Mouse (Mus musculus) embryonic facial prominence, embryonic 15.5 days (tissue): ENCODE data around the gene Iqsec1. TPM values are rescaled to one million over a fixed set of nuclear protein-coding genes. Genes with fewer than 3 reads are reported as not detected.

Experiments
- ATAC-seq: fragments of 200-750 bp; cut with Nextera tagmentation; 2 replicates; pipeline ENCODE4 v1.8.0; 2017; ENCODE audit warnings: low read depth, moderate TSS enrichment; ENCODE audit not compliant: insufficient number of reproducible peaks, low FRiP score, low TSS enrichment
- H3K27ac ChIP-seq: fragments of 300-500 bp; sonication (generic); replicated peaks from 2 replicates; pipeline ENCODE4 v1.5.1; 2015; ENCODE audit warnings: mild to moderate bottlenecking, inconsistent platforms
- H3K27me3 ChIP-seq: fragments of 300-500 bp; sonication (generic); 2 replicates; pipeline ENCODE4 v1.6.1; 2015; ENCODE audit warnings: inconsistent platforms
- H3K36me3 ChIP-seq: fragments of 300-500 bp; sonication (generic); 2 replicates; pipeline ENCODE4 v1.6.1; 2015; ENCODE audit warnings: mild to moderate bottlenecking, inconsistent platforms
- H3K4me1 ChIP-seq: fragments of 300-500 bp; sonication (generic); 2 replicates; pipeline ENCODE4 v1.6.1; 2015; ENCODE audit warnings: inconsistent platforms
- H3K4me2 ChIP-seq: fragments of 300-500 bp; sonication (generic); replicated peaks from 2 replicates; pipeline ENCODE4 v1.6.1; 2015; ENCODE audit warnings: mild to moderate bottlenecking, inconsistent platforms
- H3K4me3 ChIP-seq: fragments of 300-500 bp; sonication (generic); replicated peaks from 2 replicates; pipeline ENCODE4 v1.5.1; 2015; ENCODE audit warnings: mild to moderate bottlenecking, inconsistent platforms
- H3K9ac ChIP-seq: fragments of 300-500 bp; sonication (generic); 2 replicates; pipeline ENCODE4 v1.6.1; 2015; ENCODE audit warnings: inconsistent platforms
- H3K9me3 ChIP-seq: fragments of 300-500 bp; sonication (generic); replicated peaks from 2 replicates; pipeline ENCODE4 v1.6.1; 2016; ENCODE audit warnings: inconsistent platforms
- WGBS: fragments of 180-500 bp; shearing (Covaris S2); methylation state at CpG from one replicate; pipeline ENCODE4 v1.1.7; 2015; 5-methylcytosine and 5-hydroxymethylcytosine counted together
- polyA plus RNA-seq: library from polyadenylated mRNA; unstranded; fragments of >200 nt; fragmentation: Nextera tagmentation; extraction: Ambion mirVana; gene quantifications from 2 replicates; pipeline ENCODE4 v1.2.1, GENCODE M21; 2015

Gene Iqsec1
- polyA plus RNA-seq, 1 experiment from 2014 or later, result 11.4 TPM

GRCm38 (mm10) chr6:90702197-90702596 is 286.3 kb downstream of the Iqsec1 start:
- ATAC-seq, result no peak
- H3K4me1 ChIP-seq, result peaks cover 86% of the 10 kb centered on the region
- no peak overlapping the region for H3K9ac ChIP-seq
- no peaks in the 10 kb centered on the region for H3K9me3 ChIP-seq
- H3K4me2 ChIP-seq, result no peak overlapping the region
- no peak overlapping the region for H3K4me3 ChIP-seq
- no peaks in the 10 kb centered on the region for H3K36me3 ChIP-seq
- no peaks in the 10 kb centered on the region for H3K27me3 ChIP-seq
- 0 out of 2 replicates have a peak overlapping the region, but pooled peaks have one; percentile 2 for H3K27ac ChIP-seq

DNA sequence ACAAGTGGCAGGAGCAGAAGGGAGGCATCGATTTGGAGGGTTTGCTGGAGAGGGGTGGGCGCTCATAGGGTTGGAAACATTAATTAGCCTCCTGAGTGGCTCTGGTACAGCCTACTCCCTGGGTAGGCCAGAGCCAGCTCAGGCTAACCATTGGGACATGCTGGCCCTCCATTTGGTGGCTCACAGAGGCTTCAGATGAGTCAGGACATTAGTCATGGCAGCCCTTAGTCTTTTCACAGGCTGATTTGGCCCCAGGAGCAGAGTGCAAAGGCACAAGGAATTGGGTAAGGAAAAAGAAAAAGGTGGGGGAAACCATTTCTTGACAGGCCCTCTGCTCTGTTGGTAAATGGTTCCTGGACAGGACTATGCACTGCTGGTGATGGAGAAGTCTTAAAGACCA is 287.1 kb downstream of the Iqsec1 start:
- H3K9me3 ChIP-seq, result no peaks in the 10 kb centered on the region
- no peaks in the 10 kb centered on the region for H3K36me3 ChIP-seq
- H3K9ac ChIP-seq, result no peak overlapping the region
- H3K27me3 ChIP-seq, result no peaks in the 10 kb centered on the region
- H3K27ac ChIP-seq, result no peak overlapping the region
- H3K4me2 ChIP-seq, result no peak overlapping the region
- WGBS, result 85% methylated on average over 2 of the region's 2 CpGs
- H3K4me1 ChIP-seq, result peaks cover 79% of the 10 kb centered on the region
- no peak for ATAC-seq
- H3K4me3 ChIP-seq, result no peak overlapping the region

- H3K4me1 ChIP-seq, result peaks cover 79% of the 10 kb centered on the region
- peak overlapping the region; percentile 18; the same call in 1 of the 2 replicates for H3K27ac ChIP-seq
- H3K27me3 ChIP-seq, result no peaks in the 10 kb centered on the region
- 87% methylated on average over 2 of the region's 2 CpGs for WGBS
- no peaks in the 10 kb centered on the region for H3K36me3 ChIP-seq
- H3K9ac ChIP-seq, result no peak overlapping the region
- no peak overlapping the region for H3K4me2 ChIP-seq
- no peaks in the 10 kb centered on the region for H3K9me3 ChIP-seq
- H3K4me3 ChIP-seq, result no peak overlapping the region
- no peak for ATAC-seq
Observed at GRCm38 (mm10) chr6:90700737-90701136, 287.7 kb downstream of the Iqsec1 start.

DNA sequence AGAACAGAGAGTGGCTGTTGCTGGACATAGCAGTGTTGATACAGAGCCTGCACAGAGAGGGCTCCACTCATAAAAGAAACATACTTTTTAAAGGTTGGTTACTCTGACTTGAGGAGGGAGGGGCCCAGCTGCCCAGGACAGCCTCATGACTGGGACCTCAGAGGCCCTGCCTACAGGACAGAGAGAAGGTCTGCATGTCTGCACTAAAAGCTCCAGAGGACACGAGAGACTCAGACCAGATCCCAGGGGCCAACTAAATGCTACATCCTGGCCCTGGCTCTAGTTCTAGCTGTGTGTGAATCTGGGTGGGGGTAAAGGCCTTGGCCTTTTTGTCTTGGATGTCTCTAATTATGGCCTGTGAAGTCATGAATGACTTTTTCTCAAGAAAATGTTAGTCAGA is 288.4 kb downstream of the Iqsec1 start:
- Histone ChIP-seq H3K9ac (no peak overlapping the region), H3K9me3 (no peaks in the 10 kb centered on the region), H3K36me3 (no peaks in the 10 kb centered on the region), H3K4me2 (no peak overlapping the region), H3K27ac (peak overlapping the region; percentile 18), H3K4me1 (peaks cover 77% of the 10 kb centered on the region), H3K27me3 (no peaks in the 10 kb centered on the region), H3K4me3 (no peak overlapping the region)
- 71% methylated on average over 1 of the region's 1 CpGs for WGBS
- no peak for ATAC-seq

DNA sequence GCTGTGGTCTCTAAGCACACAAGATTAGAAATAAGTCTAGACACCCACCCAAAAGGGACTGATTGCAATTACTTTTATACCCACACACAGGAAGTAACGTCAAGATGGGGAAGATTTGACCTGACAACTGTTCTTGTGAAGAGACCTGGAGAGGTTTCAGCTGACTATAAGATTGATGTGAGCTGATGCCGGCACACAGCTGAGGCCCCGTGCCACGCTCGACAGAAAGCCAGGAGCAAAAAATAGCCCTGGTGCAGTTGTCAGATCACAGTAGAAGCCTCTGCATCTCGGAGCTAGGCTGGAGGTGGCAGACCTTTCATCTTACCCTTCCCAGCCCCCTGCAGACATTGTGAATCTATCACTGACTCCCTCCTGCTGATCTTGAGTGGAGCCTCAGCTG is 289.6 kb downstream of the Iqsec1 start:
- H3K4me2 ChIP-seq, result no peak overlapping the region
- peaks cover 65% of the 10 kb centered on the region for H3K4me1 ChIP-seq
- ATAC-seq, result no peak
- H3K27ac ChIP-seq, result no peak overlapping the region; the same call in 1 of the 2 replicates
- H3K27me3 ChIP-seq, result no peaks in the 10 kb centered on the region
- H3K9me3 ChIP-seq, result no peaks in the 10 kb centered on the region
- H3K4me3 ChIP-seq, result no peak overlapping the region
- H3K36me3 ChIP-seq, result peaks cover 11% of the 10 kb centered on the region
- WGBS, result 48% methylated on average over 6 of the region's 6 CpGs
- H3K9ac ChIP-seq, result no peak overlapping the region

GRCm38 (mm10) chr6:90695754-90696153 is 292.7 kb downstream of the Iqsec1 start:
- H3K9me3 ChIP-seq, result no peaks in the 10 kb centered on the region
- no peak overlapping the region for H3K4me2 ChIP-seq
- H3K4me3 ChIP-seq, result no peak overlapping the region
- H3K27me3 ChIP-seq, result no peaks in the 10 kb centered on the region
- H3K4me1 ChIP-seq, result peaks cover 40% of the 10 kb centered on the region
- H3K27ac ChIP-seq, result 0 out of 2 replicates have a peak overlapping the region, but pooled peaks have one; percentile 11
- ATAC-seq, result no peak
- 55% methylated on average over 1 of the region's 1 CpGs for WGBS
- peaks cover 38% of the 10 kb centered on the region for H3K36me3 ChIP-seq
- no peak overlapping the region for H3K9ac ChIP-seq

GRCm38 (mm10) chr6:90692404-90692803 is 296.1 kb downstream of the Iqsec1 start:
- Histone ChIP-seq H3K4me1 (peaks cover 28% of the 10 kb centered on the region), H3K27me3 (no peaks in the 10 kb centered on the region), H3K4me3 (no peak overlapping the region), H3K36me3 (peaks cover 65% of the 10 kb centered on the region), H3K4me2 (no peak overlapping the region), H3K9ac (no peak overlapping the region), H3K27ac (no peak overlapping the region), H3K9me3 (no peaks in the 10 kb centered on the region)
- 81% methylated on average over 2 of the region's 2 CpGs for WGBS
- ATAC-seq, result no peak

- peaks cover 28% of the 10 kb centered on the region for H3K4me1 ChIP-seq
- no peak overlapping the region for H3K9ac ChIP-seq
- H3K36me3 ChIP-seq, result peaks cover 65% of the 10 kb centered on the region
- no peaks in the 10 kb centered on the region for H3K27me3 ChIP-seq
- no peaks in the 10 kb centered on the region for H3K9me3 ChIP-seq
- no peak overlapping the region for H3K27ac ChIP-seq
- ATAC-seq, result no peak
- WGBS, result 92% methylated on average over 2 of the region's 2 CpGs
- no peak overlapping the region for H3K4me2 ChIP-seq
- no peak overlapping the region for H3K4me3 ChIP-seq
Observed at GRCm38 (mm10) chr6:90691935-90692334, 296.6 kb downstream of the Iqsec1 start.

DNA sequence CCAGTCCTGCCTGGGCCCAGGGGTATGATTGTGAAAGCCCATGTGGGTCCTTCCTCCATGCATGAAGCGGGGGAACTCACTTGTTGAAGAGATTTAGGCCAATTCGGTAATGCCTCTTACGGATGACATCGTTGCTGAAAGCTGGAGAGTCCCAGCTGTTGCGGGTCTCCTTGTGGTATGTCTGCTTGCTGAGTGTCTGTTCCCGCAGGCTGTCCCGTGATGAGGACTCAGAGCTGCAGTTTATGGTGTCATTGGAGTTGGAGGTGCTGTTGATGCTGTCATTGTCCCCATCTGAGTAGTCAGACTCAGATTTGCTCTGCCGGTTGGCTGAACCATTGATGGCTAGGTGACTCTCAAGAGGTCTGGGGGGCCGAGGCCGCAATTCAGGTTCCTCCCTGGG is 299.0 kb downstream of the Iqsec1 start:
- Histone ChIP-seq H3K4me2 (no peak overlapping the region), H3K27me3 (no peaks in the 10 kb centered on the region), H3K9ac (no peak overlapping the region), H3K27ac (0 out of 2 replicates have a peak overlapping the region, but pooled peaks have one; percentile 1), H3K4me1 (peaks cover 31% of the 10 kb centered on the region), H3K9me3 (no peaks in the 10 kb centered on the region), H3K36me3 (peaks cover 61% of the 10 kb centered on the region), H3K4me3 (no peak overlapping the region)
- WGBS, result 77% methylated on average over 10 of the region's 10 CpGs
- no peak for ATAC-seq

DNA sequence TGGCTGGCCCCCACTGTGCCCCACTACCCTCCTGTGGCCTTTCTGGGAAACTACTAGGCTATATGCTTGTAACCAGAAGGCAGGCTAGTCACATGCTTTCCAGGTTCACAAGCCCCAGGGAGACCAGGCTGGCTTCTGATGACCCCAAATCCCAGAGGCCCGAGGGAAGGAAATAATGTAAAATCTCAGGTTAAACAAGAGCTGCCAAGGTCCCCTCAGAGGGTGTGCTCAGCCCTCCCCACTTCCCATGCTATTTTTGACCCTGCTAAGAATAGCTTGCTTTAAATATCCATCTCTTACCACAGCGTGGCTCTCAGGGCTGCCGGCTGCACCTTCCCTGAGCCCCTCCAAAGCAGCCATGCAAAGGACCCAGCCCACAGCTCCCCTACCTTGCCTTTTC is 299.7 kb downstream of the Iqsec1 start:
- H3K9ac ChIP-seq, result no peak overlapping the region
- H3K4me2 ChIP-seq, result no peak overlapping the region
- H3K36me3 ChIP-seq, result peaks cover 54% of the 10 kb centered on the region
- 45% methylated on average over 3 of the region's 3 CpGs for WGBS
- no peak overlapping the region for H3K4me3 ChIP-seq
- no peaks in the 10 kb centered on the region for H3K27me3 ChIP-seq
- peaks cover 39% of the 10 kb centered on the region for H3K4me1 ChIP-seq
- no peaks in the 10 kb centered on the region for H3K9me3 ChIP-seq
- ATAC-seq, result peak; percentile 11; the same call in 1 of the 2 replicates
- no peak overlapping the region; the same call in 1 of the 2 replicates for H3K27ac ChIP-seq

DNA sequence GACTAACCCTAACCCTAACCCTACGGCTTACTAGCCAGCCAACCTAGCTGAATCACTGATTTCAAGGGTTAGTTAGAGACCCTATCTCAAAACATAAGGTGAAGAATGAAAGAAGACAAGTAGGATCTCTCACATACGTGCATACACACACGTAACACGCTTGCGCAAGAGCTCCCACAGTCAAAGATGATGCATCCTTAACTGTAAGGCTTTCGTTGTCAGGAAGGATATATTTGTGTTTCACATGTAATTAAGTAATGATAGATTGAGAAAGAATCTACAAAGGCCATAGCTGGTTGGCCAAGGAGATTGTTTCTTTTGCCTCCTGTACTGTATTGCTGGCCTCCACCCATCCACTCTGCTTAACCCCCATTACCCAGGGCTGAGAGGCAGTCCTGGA is 300.5 kb downstream of the Iqsec1 start:
- Histone ChIP-seq H3K9me3 (no peaks in the 10 kb centered on the region), H3K4me1 (peaks cover 41% of the 10 kb centered on the region), H3K4me2 (no peak overlapping the region), H3K27ac (no peak overlapping the region; the same call in 1 of the 2 replicates), H3K9ac (no peak overlapping the region), H3K4me3 (no peak overlapping the region), H3K27me3 (no peaks in the 10 kb centered on the region), H3K36me3 (peaks cover 46% of the 10 kb centered on the region)
- 94% methylated on average over 6 of the region's 6 CpGs for WGBS
- ATAC-seq, result no peak

GRCm38 (mm10) chr6:90686812-90687211 is 301.7 kb downstream of the Iqsec1 start:
- Histone ChIP-seq H3K4me2 (no peak overlapping the region), H3K27me3 (no peaks in the 10 kb centered on the region), H3K36me3 (peaks cover 37% of the 10 kb centered on the region), H3K4me3 (no peak overlapping the region), H3K4me1 (peaks cover 43% of the 10 kb centered on the region), H3K9me3 (no peaks in the 10 kb centered on the region), H3K9ac (no peak overlapping the region), H3K27ac (no peak overlapping the region)
- no peak for ATAC-seq
- WGBS, result 79% methylated on average over 1 of the region's 1 CpGs
